Mouse (Mus musculus): ENCODE measurements around the gene Arhgef26. TPM values are rescaled to one million over a fixed set of nuclear protein-coding genes. Genes with fewer than 3 reads are reported as not detected.

Arhgef26 gene
- polyA plus RNA-seq, 1 experiment = 0.57 TPM

DNA sequence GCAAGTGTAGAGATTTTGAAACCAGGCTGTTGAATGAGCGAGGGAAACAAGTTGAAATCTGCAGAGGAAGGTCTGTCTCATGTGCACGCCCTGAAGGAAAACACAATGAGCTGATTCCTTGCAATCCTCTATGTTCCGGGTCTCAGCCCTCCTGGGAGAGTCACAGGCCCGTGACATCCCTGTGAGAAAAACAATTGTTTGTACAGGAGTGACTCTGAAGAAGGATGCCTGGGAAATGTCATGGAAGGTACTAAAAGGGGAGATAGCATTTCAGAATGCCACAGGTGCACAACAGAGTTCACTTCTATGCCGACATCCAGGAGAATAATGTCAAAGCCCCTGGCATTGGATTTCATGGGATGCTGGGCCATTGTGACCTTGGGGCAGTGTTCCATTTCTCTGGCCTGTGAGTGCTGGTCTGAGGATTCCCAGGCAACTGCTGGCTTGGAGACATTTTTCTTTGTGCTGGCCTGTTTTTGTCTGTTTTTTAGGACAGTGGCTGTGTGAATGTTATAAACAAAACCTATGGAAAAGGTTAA, 102.4 kb downstream of the Arhgef26 start:
- H3K36me3 ChIP-seq (ENCODE audit: control insufficient read depth, insufficient read depth, low read length) = no peaks in the 10 kb centered on the region
- H3K27me3 ChIP-seq (ENCODE audit: control insufficient read depth, insufficient read depth, low read length) = no peaks in the 10 kb centered on the region
- TF ChIP-seq POLR2A (IDR thresholded peaks at IDR 0.05; ENCODE audit: control insufficient read depth, extremely low read depth, insufficient read depth, low read length, poor library complexity) (no peak), CTCF (IDR thresholded peaks at IDR 0.05; ENCODE audit: borderline replicate concordance, control insufficient read depth, extremely low read depth, insufficient read depth, low read length, poor library complexity) (no peak)
- H3K4me3 ChIP-seq (ENCODE audit: control insufficient read depth, insufficient read depth, low read length) = no peak overlapping the region
- WGBS = 91% methylated on average over 5 of the region's 5 CpGs
- H3K27ac ChIP-seq (ENCODE audit: control insufficient read depth, insufficient read depth, low read length) = no peak overlapping the region
- DNase-seq = no peak
- no peaks in the 10 kb centered on the region for H3K4me1 ChIP-seq (replicated peaks; ENCODE audit: control insufficient read depth, insufficient read depth, low read length)

DNA sequence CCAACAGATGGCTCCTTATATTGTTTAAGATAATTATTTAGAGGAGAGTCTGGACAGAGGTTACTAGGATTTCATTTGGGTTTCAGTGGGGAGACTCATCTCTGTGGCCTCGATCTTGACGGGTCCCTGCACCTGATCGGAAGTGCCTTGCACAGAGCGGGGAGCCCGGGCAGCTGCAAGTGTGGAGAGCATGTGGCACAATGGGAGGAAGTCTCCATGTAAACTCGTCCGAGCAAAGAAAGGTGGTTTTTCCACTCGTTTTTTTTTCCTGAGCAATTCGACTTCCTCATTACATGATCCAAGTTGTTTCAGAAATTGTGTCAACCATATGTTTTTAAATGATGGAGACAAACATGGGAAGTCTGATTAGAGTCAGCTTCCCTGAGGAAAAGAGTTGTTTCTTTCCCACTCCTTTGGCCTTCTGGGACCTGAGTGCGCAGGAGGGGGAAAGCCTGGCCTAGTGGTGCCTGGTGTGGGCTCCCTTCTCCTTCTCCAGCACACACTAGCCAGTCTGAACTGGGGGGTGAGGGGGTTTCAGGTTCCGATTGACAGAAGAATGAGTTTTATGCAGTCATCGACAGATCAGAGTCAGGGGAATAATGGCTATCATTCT, 105.5 kb downstream of the Arhgef26 start:
- Histone ChIP-seq H3K4me1 (replicated peaks; ENCODE audit: control insufficient read depth, insufficient read depth, low read length) (no peaks in the 10 kb centered on the region), H3K27me3 (ENCODE audit: control insufficient read depth, insufficient read depth, low read length) (no peaks in the 10 kb centered on the region), H3K36me3 (ENCODE audit: control insufficient read depth, insufficient read depth, low read length) (no peaks in the 10 kb centered on the region), H3K4me3 (ENCODE audit: control insufficient read depth, insufficient read depth, low read length) (no peak overlapping the region), H3K27ac (ENCODE audit: control insufficient read depth, insufficient read depth, low read length) (no peak overlapping the region)
- DNase-seq = no peak
- TF ChIP-seq CTCF (IDR thresholded peaks at IDR 0.05; ENCODE audit: borderline replicate concordance, control insufficient read depth, extremely low read depth, insufficient read depth, low read length, poor library complexity) = no peak
- no peak for TF ChIP-seq POLR2A (IDR thresholded peaks at IDR 0.05; ENCODE audit: control insufficient read depth, extremely low read depth, insufficient read depth, low read length, poor library complexity)
- WGBS = 54% methylated on average over 12 of the region's 12 CpGs

DNA sequence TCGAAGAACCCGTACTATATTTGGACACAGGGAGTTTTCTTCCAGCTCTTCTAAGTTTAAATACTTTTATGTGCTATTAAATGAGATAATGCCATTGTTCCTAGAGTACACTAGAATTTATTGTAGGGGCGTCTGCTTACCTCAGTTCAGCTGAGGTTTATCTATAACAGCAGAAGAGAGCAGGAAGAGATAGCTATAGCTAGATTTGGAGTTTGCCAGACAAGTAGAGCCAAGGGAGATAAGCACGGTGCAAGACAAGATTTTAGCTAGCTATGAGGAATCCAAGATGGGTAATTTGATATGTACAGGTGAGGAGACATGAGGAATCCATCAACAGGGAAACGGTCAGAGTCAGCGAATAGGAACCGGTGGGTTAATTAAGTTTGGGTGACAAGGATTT, 108.1 kb downstream of the Arhgef26 start:
- Histone ChIP-seq H3K4me1 (replicated peaks; ENCODE audit: control insufficient read depth, insufficient read depth, low read length) (no peaks in the 10 kb centered on the region), H3K4me3 (ENCODE audit: control insufficient read depth, insufficient read depth, low read length) (no peak overlapping the region), H3K27me3 (ENCODE audit: control insufficient read depth, insufficient read depth, low read length) (no peaks in the 10 kb centered on the region), H3K27ac (ENCODE audit: control insufficient read depth, insufficient read depth, low read length) (no peak overlapping the region), H3K36me3 (ENCODE audit: control insufficient read depth, insufficient read depth, low read length) (no peaks in the 10 kb centered on the region)
- DNase-seq = no peak
- TF ChIP-seq POLR2A (IDR thresholded peaks at IDR 0.05; ENCODE audit: control insufficient read depth, extremely low read depth, insufficient read depth, low read length, poor library complexity) (no peak), CTCF (IDR thresholded peaks at IDR 0.05; ENCODE audit: borderline replicate concordance, control insufficient read depth, extremely low read depth, insufficient read depth, low read length, poor library complexity) (no peak)
- WGBS = 93% methylated on average over 7 of the region's 7 CpGs

DNA sequence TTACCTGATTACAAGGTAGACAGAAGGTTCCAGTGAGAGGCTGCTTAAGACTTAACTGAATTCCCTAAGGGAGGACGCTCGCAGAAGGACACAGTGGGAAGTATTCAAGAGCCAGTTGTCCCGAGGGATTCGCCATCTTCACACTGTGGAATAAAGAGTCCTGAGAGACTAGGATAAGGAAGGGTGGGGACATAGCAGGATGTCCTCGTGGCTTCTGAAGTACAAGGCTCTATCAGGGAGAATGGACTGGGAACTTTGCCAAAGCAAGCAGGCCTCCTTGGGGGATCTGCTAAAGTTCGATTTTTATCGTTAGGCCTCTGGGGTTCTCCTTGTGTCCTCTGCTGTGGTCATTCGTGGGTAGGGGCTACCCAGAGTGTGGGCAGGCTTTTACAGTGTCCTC, 109.0 kb downstream of the Arhgef26 start:
- Histone ChIP-seq H3K4me3 (ENCODE audit: control insufficient read depth, insufficient read depth, low read length) (no peak overlapping the region), H3K27me3 (ENCODE audit: control insufficient read depth, insufficient read depth, low read length) (no peaks in the 10 kb centered on the region), H3K27ac (ENCODE audit: control insufficient read depth, insufficient read depth, low read length) (no peak overlapping the region), H3K4me1 (replicated peaks; ENCODE audit: control insufficient read depth, insufficient read depth, low read length) (no peaks in the 10 kb centered on the region), H3K36me3 (ENCODE audit: control insufficient read depth, insufficient read depth, low read length) (no peaks in the 10 kb centered on the region)
- TF ChIP-seq CTCF (IDR thresholded peaks at IDR 0.05; ENCODE audit: borderline replicate concordance, control insufficient read depth, extremely low read depth, insufficient read depth, low read length, poor library complexity) = no peak
- TF ChIP-seq POLR2A (IDR thresholded peaks at IDR 0.05; ENCODE audit: control insufficient read depth, extremely low read depth, insufficient read depth, low read length, poor library complexity) = no peak
- no peak for DNase-seq
- WGBS = 81% methylated on average over 8 of the region's 8 CpGs

DNA sequence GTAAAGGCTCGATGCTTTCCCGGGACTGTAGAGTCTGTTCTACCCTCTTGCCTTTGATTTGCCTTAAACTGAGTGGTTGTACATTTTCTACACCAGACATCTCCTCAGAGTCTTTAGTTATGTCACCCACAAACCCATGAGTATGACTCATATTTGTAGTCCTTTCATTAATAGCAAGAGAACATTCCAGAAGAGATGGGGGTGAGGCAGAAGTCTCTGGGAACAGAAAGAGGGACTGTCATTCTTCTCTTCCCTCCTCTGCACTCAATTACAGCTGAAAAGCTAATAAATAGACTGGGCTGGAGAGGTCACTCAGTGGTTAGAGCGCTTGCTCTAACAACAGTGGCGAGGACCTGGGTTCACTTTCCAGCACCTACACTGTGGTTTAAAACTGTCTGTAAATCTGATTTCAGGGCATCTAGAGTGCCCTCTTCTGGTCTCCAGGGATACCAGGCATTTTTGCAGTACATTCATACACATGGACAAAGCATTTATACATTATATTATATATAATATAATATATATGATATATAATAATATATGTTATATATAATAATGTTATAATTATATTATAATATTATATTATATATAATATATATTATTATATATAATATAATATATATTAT, 111.8 kb downstream of the Arhgef26 start:
- WGBS = 94% methylated on average over 4 of the region's 4 CpGs
- Histone ChIP-seq H3K36me3 (ENCODE audit: control insufficient read depth, insufficient read depth, low read length) (no peaks in the 10 kb centered on the region), H3K4me3 (ENCODE audit: control insufficient read depth, insufficient read depth, low read length) (no peak overlapping the region), H3K4me1 (replicated peaks; ENCODE audit: control insufficient read depth, insufficient read depth, low read length) (no peaks in the 10 kb centered on the region), H3K27ac (ENCODE audit: control insufficient read depth, insufficient read depth, low read length) (no peak overlapping the region), H3K27me3 (ENCODE audit: control insufficient read depth, insufficient read depth, low read length) (no peaks in the 10 kb centered on the region)
- TF ChIP-seq CTCF (IDR thresholded peaks at IDR 0.05; ENCODE audit: borderline replicate concordance, control insufficient read depth, extremely low read depth, insufficient read depth, low read length, poor library complexity) = no peak
- no peak for TF ChIP-seq POLR2A (IDR thresholded peaks at IDR 0.05; ENCODE audit: control insufficient read depth, extremely low read depth, insufficient read depth, low read length, poor library complexity)
- DNase-seq = no peak

DNA sequence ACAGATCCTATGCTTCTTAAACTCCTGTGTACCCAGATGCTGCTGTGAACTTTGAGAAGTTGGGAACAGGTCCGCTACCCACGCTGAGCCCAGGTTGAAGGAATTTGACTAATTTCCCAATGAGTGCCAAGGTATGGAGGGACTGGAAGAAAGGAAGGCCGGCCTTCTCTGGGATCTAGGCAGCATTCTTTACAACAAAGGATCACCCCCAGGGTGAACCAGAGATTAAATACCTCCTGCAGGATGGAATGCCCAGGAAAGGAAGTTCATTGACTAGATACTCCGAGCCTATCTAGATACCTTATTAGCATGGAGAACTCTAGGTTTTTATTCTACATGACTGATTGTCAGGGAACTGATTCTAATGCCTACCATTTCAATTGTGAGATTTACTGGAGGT, 114.8 kb downstream of the Arhgef26 start:
- whole genome bisulfite sequencing = 94% methylated on average over 4 of the region's 4 CpGs
- no peak for TF ChIP-seq POLR2A (IDR thresholded peaks at IDR 0.05; ENCODE audit: control insufficient read depth, extremely low read depth, insufficient read depth, low read length, poor library complexity)
- no peak for TF ChIP-seq CTCF (IDR thresholded peaks at IDR 0.05; ENCODE audit: borderline replicate concordance, control insufficient read depth, extremely low read depth, insufficient read depth, low read length, poor library complexity)

More for the DNA sequence above, 114.8 kb downstream of the Arhgef26 start:
- no peak overlapping the region for H3K27ac ChIP-seq (ENCODE audit: control insufficient read depth, insufficient read depth, low read length)
- H3K4me1 ChIP-seq (replicated peaks; ENCODE audit: control insufficient read depth, insufficient read depth, low read length) = no peaks in the 10 kb centered on the region
- H3K27me3 ChIP-seq (ENCODE audit: control insufficient read depth, insufficient read depth, low read length) = no peaks in the 10 kb centered on the region
- H3K36me3 ChIP-seq (ENCODE audit: control insufficient read depth, insufficient read depth, low read length) = no peaks in the 10 kb centered on the region
- H3K4me3 ChIP-seq (ENCODE audit: control insufficient read depth, insufficient read depth, low read length) = no peak overlapping the region
- no peak for DNase-seq
